9 mouse cellular contexts compared by ENCODE assay signal in the genomic region with DNA sequence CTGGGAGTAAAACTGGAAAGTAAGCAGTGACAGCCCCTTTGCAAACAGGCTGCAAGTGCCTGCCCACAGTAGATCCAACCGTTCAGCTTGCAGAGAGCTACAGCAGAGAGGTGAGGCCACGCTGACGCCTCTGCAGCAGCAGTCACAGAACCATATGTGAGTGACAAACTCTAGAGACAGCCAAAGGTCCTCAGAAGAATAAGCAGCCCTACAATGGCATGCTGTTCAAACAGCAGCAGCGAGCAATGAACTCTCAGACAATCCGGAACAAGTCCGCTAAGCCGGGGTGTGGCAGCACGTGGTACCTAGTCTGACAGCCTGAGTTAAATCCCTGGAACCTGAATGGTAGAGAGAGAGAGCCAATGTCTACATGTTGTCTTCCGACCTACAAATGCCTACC. TPM values are rescaled to one million over a fixed set of nuclear protein-coding genes. Genes with fewer than 3 reads are reported as not detected.
A peak's percentile ranks its signal among the peaks of the same experiment; 100 is the strongest.
DNase-seq lines count a peak whose midpoint lies in the region; ATAC-seq lines count a peak whose summit lies in the region.
"Had no signal": no experiment of that assay in that cellular context is flagged by ENCODE, and none has a peak within 500 bp of the region (broad histone marks: within the 10 kb centered on the region; RNA-seq: fewer than 3 reads in every experiment).

No protein-coding gene starts in this region.

- no peak for DNase-seq in heart, postnatal 14 days
- DNase-seq in midbrain, embryonic 11.5 days (ENCODE audit: low spot score, missing footprints): peak; percentile 81
- DNase-seq in midbrain, embryonic 14.5 days: no peak
- DNase-seq in hindbrain, embryonic 14.5 days (ENCODE audit: low spot score): no peak
- no peak for DNase-seq in T-cell, adult 2 months (ENCODE audit: low spot score)
- no peak for DNase-seq in thymus, adult 18-20 months
- DNase-seq: adrenal gland, adult 2 months had no signal

- ATAC-seq in heart, embryonic 11.5 days (replicated peaks; ENCODE audit: insufficient number of reproducible peaks, low FRiP score, low TSS enrichment): no peak
- no peak for ATAC-seq in midbrain, embryonic 11.5 days (ENCODE audit: low FRiP score)
- ATAC-seq in midbrain, embryonic 14.5 days (ENCODE audit: low FRiP score, low TSS enrichment): no peak
- no peak for ATAC-seq in hindbrain, embryonic 14.5 days (ENCODE audit: low FRiP score)
- no peak for ATAC-seq in neural tube, embryonic 14.5 days (ENCODE audit: low read depth)

- H3K9ac ChIP-seq in heart, embryonic 11.5 days (ENCODE audit: low read depth, low read length): no peak overlapping the region
- H3K9ac ChIP-seq in midbrain, embryonic 11.5 days (ENCODE audit: low read length): no peak overlapping the region
- no peak overlapping the region for H3K9ac ChIP-seq in midbrain, embryonic 14.5 days (replicated peaks; ENCODE audit: low read length)
- 0 out of 2 replicates have a peak overlapping the region, but pooled peaks have one; percentile 24 for H3K9ac ChIP-seq in hindbrain, embryonic 14.5 days
- 0 out of 2 replicates have a peak overlapping the region, but pooled peaks have one; percentile 16 for H3K9ac ChIP-seq in neural tube, embryonic 14.5 days (replicated peaks; ENCODE audit: low read depth, low read length)

- no peaks in the 10 kb centered on the region for H3K9me3 ChIP-seq in heart, embryonic 11.5 days (replicated peaks; ENCODE audit: control insufficient read depth, low read length)
- H3K9me3 ChIP-seq in midbrain, embryonic 11.5 days (ENCODE audit: control insufficient read depth, low read length): no peaks in the 10 kb centered on the region
- no peaks in the 10 kb centered on the region for H3K9me3 ChIP-seq in midbrain, embryonic 14.5 days (ENCODE audit: control insufficient read depth, low read length)
- H3K9me3 ChIP-seq in hindbrain, embryonic 14.5 days (ENCODE audit: control insufficient read depth, low read length): no peaks in the 10 kb centered on the region
- no peaks in the 10 kb centered on the region for H3K9me3 ChIP-seq in neural tube, embryonic 14.5 days (ENCODE audit: control insufficient read depth, low read length)

- H3K4me3 ChIP-seq in heart, embryonic 11.5 days (ENCODE audit: low read depth, low read length): no peak overlapping the region
- H3K4me3 ChIP-seq in midbrain, embryonic 11.5 days (ENCODE audit: low read depth, low read length): no peak overlapping the region
- no peak overlapping the region for H3K4me3 ChIP-seq in midbrain, embryonic 14.5 days (replicated peaks; ENCODE audit: low read depth, low read length)
- no peak overlapping the region for H3K4me3 ChIP-seq in hindbrain, embryonic 14.5 days (replicated peaks; ENCODE audit: low read length)
- no peak overlapping the region for H3K4me3 ChIP-seq in neural tube, embryonic 14.5 days (ENCODE audit: low read depth, low read length)

- H3K4me2 ChIP-seq in heart, embryonic 11.5 days: peak overlapping the region; percentile 39
- H3K4me2 ChIP-seq in midbrain, embryonic 11.5 days: peak overlapping the region; percentile 6; the same call in 1 of the 2 replicates
- no peak overlapping the region for H3K4me2 ChIP-seq in midbrain, embryonic 14.5 days (ENCODE audit: low read length)
- H3K4me2 ChIP-seq in hindbrain, embryonic 14.5 days (replicated peaks): peak overlapping the region; percentile 31
- H3K4me2 ChIP-seq in neural tube, embryonic 14.5 days (ENCODE audit: low read depth, low read length): no peak overlapping the region

- no peak overlapping the region for H3K27ac ChIP-seq in heart, embryonic 11.5 days (ENCODE audit: low read depth, low read length)
- H3K27ac ChIP-seq in midbrain, embryonic 11.5 days (ENCODE audit: low read depth, low read length): no peak overlapping the region
- H3K27ac ChIP-seq in midbrain, embryonic 14.5 days (replicated peaks; ENCODE audit: low read depth, low read length): no peak overlapping the region
- H3K27ac ChIP-seq in hindbrain, embryonic 14.5 days: no peak overlapping the region
- H3K27ac ChIP-seq in neural tube, embryonic 14.5 days (ENCODE audit: low read depth, low read length): no peak overlapping the region

- peaks cover 53% of the 10 kb centered on the region for H3K4me1 ChIP-seq in heart, embryonic 11.5 days (ENCODE audit: control insufficient read depth, insufficient read depth, low read length)
- H3K4me1 ChIP-seq in midbrain, embryonic 11.5 days (ENCODE audit: control insufficient read depth, insufficient read depth, low read length): peaks cover 33% of the 10 kb centered on the region
- peaks cover 33% of the 10 kb centered on the region for H3K4me1 ChIP-seq in midbrain, embryonic 14.5 days (ENCODE audit: control insufficient read depth, insufficient read depth, low read length)
- H3K4me1 ChIP-seq in hindbrain, embryonic 14.5 days (replicated peaks; ENCODE audit: control insufficient read depth, insufficient read depth, low read length): peaks cover 52% of the 10 kb centered on the region
- peaks cover 31% of the 10 kb centered on the region for H3K4me1 ChIP-seq in neural tube, embryonic 14.5 days (ENCODE audit: control insufficient read depth, insufficient read depth, low read length)

- no peaks in the 10 kb centered on the region for H3K27me3 ChIP-seq in heart, embryonic 11.5 days (ENCODE audit: control insufficient read depth, insufficient read depth, low read length)
- H3K27me3 ChIP-seq in midbrain, embryonic 11.5 days (ENCODE audit: control insufficient read depth, insufficient read depth, low read length): no peaks in the 10 kb centered on the region
- no peaks in the 10 kb centered on the region for H3K27me3 ChIP-seq in midbrain, embryonic 14.5 days (ENCODE audit: control insufficient read depth, insufficient read depth, low read length)
- no peaks in the 10 kb centered on the region for H3K27me3 ChIP-seq in hindbrain, embryonic 14.5 days (ENCODE audit: control insufficient read depth, insufficient read depth, low read length)
- peaks cover 2% of the 10 kb centered on the region; the same call in 1 of the 2 replicates for H3K27me3 ChIP-seq in neural tube, embryonic 14.5 days (ENCODE audit: control insufficient read depth, insufficient read depth, low read length)

- 62% methylated on average over 9 of the region's 9 CpGs for WGBS in heart, embryonic 11.5 days (ENCODE audit: insufficient replicate concordance)
- WGBS in midbrain, embryonic 11.5 days: 76% methylated on average over 9 of the region's 9 CpGs
- 67% methylated on average over 9 of the region's 9 CpGs for WGBS in midbrain, embryonic 14.5 days
- WGBS in hindbrain, embryonic 14.5 days: 71% methylated on average over 9 of the region's 9 CpGs
- WGBS in neural tube, embryonic 14.5 days: 78% methylated on average over 9 of the region's 9 CpGs

- no peaks in the 10 kb centered on the region for H3K36me3 ChIP-seq in heart, embryonic 11.5 days (ENCODE audit: control insufficient read depth, insufficient read depth, low read length)
- no peaks in the 10 kb centered on the region for H3K36me3 ChIP-seq in midbrain, embryonic 11.5 days (ENCODE audit: control insufficient read depth, insufficient read depth, low read length)
- H3K36me3 ChIP-seq in midbrain, embryonic 14.5 days (ENCODE audit: control insufficient read depth, insufficient read depth, low read length): no peaks in the 10 kb centered on the region
- H3K36me3 ChIP-seq in hindbrain, embryonic 14.5 days (replicated peaks; ENCODE audit: control insufficient read depth, insufficient read depth): no peaks in the 10 kb centered on the region
- no peaks in the 10 kb centered on the region for H3K36me3 ChIP-seq in neural tube, embryonic 14.5 days (ENCODE audit: control insufficient read depth, insufficient read depth, low read length)

- intact Hi-C loops in heart, postnatal 14 days (cut with DNase I): loop anchor here (10.0 kb wide), 1 partner anchor 234 kb away; no protein-coding TSS in a partner anchor

RNA-seq across cellular contexts. Expression of gene Ptpn11, which starts 2.0 kb away (rescaled TPM):
- polyA plus RNA-seq in heart, embryonic 11.5 days (2014; fragmentation: Nextera tagmentation; extraction: Ambion mirVana): 23.7 and 33.8 TPM in 2 replicates
- 100 to 1,000 TPM; 147 to 166 TPM for total RNA-seq in heart, postnatal 14 days (2021)
- 24.5 and 25.2 TPM in 2 replicates for polyA plus RNA-seq in midbrain, embryonic 11.5 days (2014; fragmentation: Nextera tagmentation; extraction: Ambion mirVana)
- 29.7 and 32.7 TPM in 2 replicates for polyA plus RNA-seq in midbrain, embryonic 14.5 days (2014; fragmentation: Nextera tagmentation; extraction: Ambion mirVana)
- polyA plus RNA-seq in hindbrain, embryonic 14.5 days (2014; fragmentation: Nextera tagmentation; extraction: Ambion mirVana): 26.2 and 26.4 TPM in 2 replicates
- polyA plus RNA-seq in neural tube, embryonic 14.5 days (2014; fragmentation: Nextera tagmentation; extraction: Ambion mirVana): 22.0 and 26.6 TPM in 2 replicates

RNA-seq across cellular contexts. Expression of gene Rpl6, which starts 15.1 kb away (rescaled TPM):
- polyA plus RNA-seq in heart, embryonic 11.5 days (2014; fragmentation: Nextera tagmentation; extraction: Ambion mirVana): 498 and 592 TPM in 2 replicates
- 100 to 1,000 TPM; 556 to 621 TPM for total RNA-seq in heart, postnatal 14 days (2021)
- polyA plus RNA-seq in midbrain, embryonic 11.5 days (2014; fragmentation: Nextera tagmentation; extraction: Ambion mirVana): 664 and 673 TPM in 2 replicates
- 432 and 438 TPM in 2 replicates for polyA plus RNA-seq in midbrain, embryonic 14.5 days (2014; fragmentation: Nextera tagmentation; extraction: Ambion mirVana)
- 377 and 422 TPM in 2 replicates for polyA plus RNA-seq in hindbrain, embryonic 14.5 days (2014; fragmentation: Nextera tagmentation; extraction: Ambion mirVana)
- polyA plus RNA-seq in neural tube, embryonic 14.5 days (2014; fragmentation: Nextera tagmentation; extraction: Ambion mirVana): 368 and 383 TPM in 2 replicates

RNA-seq across cellular contexts. Expression of gene Hectd4, which starts 30.8 kb away (rescaled TPM):
- 5.3 and 7.3 TPM in 2 replicates for polyA plus RNA-seq in heart, embryonic 11.5 days (2014; fragmentation: Nextera tagmentation; extraction: Ambion mirVana)
- 10 to 100 TPM; 25.1 to 27.6 TPM for total RNA-seq in heart, postnatal 14 days (2021)
- polyA plus RNA-seq in midbrain, embryonic 11.5 days (2014; fragmentation: Nextera tagmentation; extraction: Ambion mirVana): 8.0 and 9.7 TPM in 2 replicates
- 32.1 and 35.4 TPM in 2 replicates for polyA plus RNA-seq in midbrain, embryonic 14.5 days (2014; fragmentation: Nextera tagmentation; extraction: Ambion mirVana)
- 34.1 and 37.2 TPM in 2 replicates for polyA plus RNA-seq in hindbrain, embryonic 14.5 days (2014; fragmentation: Nextera tagmentation; extraction: Ambion mirVana)
- polyA plus RNA-seq in neural tube, embryonic 14.5 days (2014; fragmentation: Nextera tagmentation; extraction: Ambion mirVana): 30.1 and 35.2 TPM in 2 replicates

Comparison
In these comparisons a context has a peak if more than half of its experiments do, and no peak if none do; other contexts are left out.
1. H3K4me2 ChIP-seq: peak in heart, embryonic 11.5 days (single experiment), midbrain, embryonic 11.5 days (single experiment) and hindbrain, embryonic 14.5 days (single experiment); none in midbrain, embryonic 14.5 days (single experiment) and neural tube, embryonic 14.5 days (single experiment).
2. H3K9ac ChIP-seq: peak in hindbrain, embryonic 14.5 days (single experiment) and neural tube, embryonic 14.5 days (single experiment); none in heart, embryonic 11.5 days (single experiment), midbrain, embryonic 11.5 days (single experiment) and midbrain, embryonic 14.5 days (single experiment).